Mouse (Mus musculus) forebrain, embryonic 11.5 days (tissue): ENCODE measurements at regions not wholly inside any gene's neighbourhood (a gene's known extent, or its start where the extent isn't known, plus 50 kb on each side); places are given as distances from the start of the nearest gene placed in this dataset.

Experiments used
- ATAC-seq: fragments of 200-750 bp; cut with Nextera tagmentation; replicated peaks from 2 replicates; pipeline ENCODE4 v1.8.0; 2017; ENCODE audit warnings: moderate TSS enrichment; ENCODE audit not compliant: low FRiP score
- DNase-seq: peaks from one replicate; pipeline ENCODE4 v3.0.0-alpha.2; 2017; ENCODE audit warnings: low spot score
- H3K27ac ChIP-seq: fragments of 300-500 bp; sonication (generic); 2 replicates; pipeline ENCODE4 v1.5.1; 2014; ENCODE audit warnings: low read depth, low read length
- H3K27me3 ChIP-seq: fragments of 300-500 bp; sonication (generic); 2 replicates; pipeline ENCODE4 v1.6.1; 2014; ENCODE audit warnings: mild to moderate bottlenecking, low read length, mixed read lengths; ENCODE audit not compliant: control insufficient read depth, insufficient read depth
- H3K36me3 ChIP-seq: fragments of 300-500 bp; sonication (generic); 2 replicates; pipeline ENCODE4 v1.6.1; 2014; ENCODE audit warnings: mild to moderate bottlenecking, low read length, moderate library complexity, mixed read lengths; ENCODE audit not compliant: control insufficient read depth, insufficient read depth
- H3K4me1 ChIP-seq: fragments of 300-500 bp; sonication (generic); replicated peaks from 2 replicates; pipeline ENCODE4 v1.6.1; 2014; ENCODE audit warnings: low read length, mixed read lengths; ENCODE audit not compliant: control insufficient read depth, insufficient read depth
- H3K4me2 ChIP-seq: fragments of 300-500 bp; sonication (generic); 2 replicates; pipeline ENCODE4 v1.6.1; 2014; ENCODE audit warnings: low read depth, mild to moderate bottlenecking, low read length, moderate library complexity, mixed read lengths; ENCODE audit not compliant: severe bottlenecking
- H3K4me3 ChIP-seq: fragments of 300-500 bp; sonication (generic); 2 replicates; pipeline ENCODE4 v1.5.1; 2014; ENCODE audit warnings: low read depth, low read length
- H3K9ac ChIP-seq: fragments of 300-500 bp; sonication (generic); 2 replicates; pipeline ENCODE4 v1.6.1; 2014; ENCODE audit warnings: low read length
- H3K9me3 ChIP-seq: fragments of 300-500 bp; sonication (generic); 2 replicates; pipeline ENCODE4 v1.6.1; 2016; ENCODE audit warnings: low read length, mixed read lengths; ENCODE audit not compliant: control insufficient read depth
- WGBS: fragments of 180-500 bp; shearing (Covaris S2); extraction: QIAGEN DNeasy Blood & Tissue Kit; methylation state at CpG from one replicate; pipeline ENCODE4 v1.1.7; 2014; 5-methylcytosine and 5-hydroxymethylcytosine counted together

DNA sequence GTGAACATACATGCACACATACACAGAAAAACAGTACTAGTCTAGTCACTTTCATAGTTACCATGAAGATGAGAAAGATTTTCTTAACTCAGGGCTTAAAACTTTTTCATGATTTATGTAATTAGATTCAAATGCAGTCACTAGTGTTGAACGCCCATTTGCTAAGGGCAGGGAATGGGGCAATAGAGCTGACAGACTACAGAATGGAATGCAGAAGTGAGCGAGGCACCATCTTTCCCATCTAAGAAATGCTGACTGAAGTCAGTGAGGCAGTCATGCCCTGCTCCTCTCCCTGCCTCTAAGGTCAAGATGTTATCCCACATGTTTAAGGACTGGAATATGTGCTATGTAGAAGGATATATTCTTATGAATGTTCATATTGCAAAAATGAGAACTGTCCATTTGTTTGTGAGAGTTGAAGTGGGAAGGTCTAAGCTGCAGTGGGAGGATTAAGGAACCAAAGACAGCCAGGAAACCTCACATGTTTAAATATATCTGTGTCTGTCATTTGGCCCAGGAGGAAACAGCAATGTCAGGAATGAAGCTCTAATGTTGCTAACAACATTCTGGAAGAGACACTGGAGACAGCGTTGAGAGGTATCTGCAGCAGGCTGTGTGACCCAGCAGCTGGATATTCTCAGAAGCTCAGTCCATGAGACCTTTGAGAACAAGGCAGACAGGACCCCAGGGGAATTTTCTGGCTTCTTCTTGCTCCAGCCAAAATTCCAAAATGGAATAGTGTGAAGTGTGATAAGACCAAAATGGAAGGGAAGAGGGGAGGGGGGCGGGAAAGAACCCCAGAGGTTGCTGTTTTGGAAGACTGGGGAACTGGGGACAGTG, 68.7 kb upstream of the Ralgps2 start:
- no peaks in the 10 kb centered on the region for H3K27me3 ChIP-seq
- no peak for ATAC-seq
- no peak overlapping the region for H3K9ac ChIP-seq
- H3K4me1 ChIP-seq = no peaks in the 10 kb centered on the region
- 83% methylated on average over 4 of the region's 4 CpGs for WGBS
- no peak overlapping the region for H3K27ac ChIP-seq
- DNase-seq = no peak
- no peaks in the 10 kb centered on the region for H3K9me3 ChIP-seq
- H3K4me2 ChIP-seq = no peak overlapping the region
- no peaks in the 10 kb centered on the region for H3K36me3 ChIP-seq
- H3K4me3 ChIP-seq = no peak overlapping the region

DNA sequence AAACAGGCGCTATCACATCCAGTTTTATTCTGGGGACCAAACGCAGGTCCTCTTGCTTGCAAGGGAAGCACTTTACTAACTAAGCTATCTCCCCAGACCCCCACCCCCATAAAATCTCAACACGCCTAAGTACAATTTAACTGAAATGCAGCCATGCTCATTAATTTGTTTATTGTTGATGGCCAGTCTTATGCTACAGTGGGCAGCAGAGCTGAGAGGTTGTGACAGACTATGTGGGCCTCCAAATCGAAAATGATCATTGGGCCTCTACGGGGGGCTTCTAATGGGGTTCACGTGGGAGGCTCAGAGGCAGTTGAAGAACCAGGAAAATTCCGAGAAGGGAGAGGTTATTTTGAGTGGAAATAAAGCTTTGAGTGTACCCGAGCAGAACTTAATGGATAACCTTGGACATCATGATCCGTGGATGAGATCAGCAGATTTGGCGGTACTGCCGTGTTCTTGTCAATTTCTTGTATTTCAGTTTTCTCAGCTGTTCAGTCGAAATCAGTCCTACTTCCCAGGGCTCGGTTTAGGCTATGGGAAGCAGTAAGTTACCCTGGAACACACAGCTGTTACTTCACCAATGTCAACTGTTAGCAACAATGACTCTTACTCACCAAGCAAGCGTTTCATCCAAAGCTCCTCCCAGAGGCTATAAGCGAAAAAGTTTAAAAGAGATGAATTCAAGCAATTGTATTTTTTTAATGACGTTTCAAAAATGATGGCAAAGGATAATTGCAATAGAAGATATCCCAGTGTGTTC, 65.1 kb upstream of the Ralgps2 start:
- 89% methylated on average over 16 of the region's 16 CpGs for WGBS
- Histone ChIP-seq H3K4me2 (no peak overlapping the region), H3K9me3 (no peaks in the 10 kb centered on the region), H3K4me1 (0 out of 2 replicates have a peak, but pooled peaks cover 2% of the 10 kb centered on the region), H3K9ac (no peak overlapping the region), H3K36me3 (no peaks in the 10 kb centered on the region), H3K27ac (no peak overlapping the region), H3K27me3 (no peaks in the 10 kb centered on the region), H3K4me3 (no peak overlapping the region)
- ATAC-seq (no peak), DNase-seq (no peak)

DNA sequence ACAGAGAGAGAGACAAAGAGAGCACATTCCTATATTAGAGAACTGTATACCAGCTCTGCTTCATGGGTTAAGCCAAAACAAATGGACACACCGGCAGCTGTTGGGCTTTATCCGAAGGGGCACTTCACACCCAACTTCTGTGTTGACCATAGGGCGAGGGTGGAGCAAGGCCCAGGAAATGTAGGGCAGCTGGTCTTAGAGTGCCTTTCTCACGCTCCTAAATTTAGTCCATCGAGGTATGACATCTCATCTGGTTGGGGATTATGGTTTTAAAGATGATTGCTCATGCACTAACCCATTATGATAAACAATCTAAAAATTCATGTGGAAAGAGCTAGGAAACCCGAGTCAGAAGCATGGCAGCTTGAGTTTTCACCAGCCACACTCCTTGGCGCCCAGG, 63.6 kb upstream of the Ralgps2 start:
- ATAC-seq = no peak

DNA sequence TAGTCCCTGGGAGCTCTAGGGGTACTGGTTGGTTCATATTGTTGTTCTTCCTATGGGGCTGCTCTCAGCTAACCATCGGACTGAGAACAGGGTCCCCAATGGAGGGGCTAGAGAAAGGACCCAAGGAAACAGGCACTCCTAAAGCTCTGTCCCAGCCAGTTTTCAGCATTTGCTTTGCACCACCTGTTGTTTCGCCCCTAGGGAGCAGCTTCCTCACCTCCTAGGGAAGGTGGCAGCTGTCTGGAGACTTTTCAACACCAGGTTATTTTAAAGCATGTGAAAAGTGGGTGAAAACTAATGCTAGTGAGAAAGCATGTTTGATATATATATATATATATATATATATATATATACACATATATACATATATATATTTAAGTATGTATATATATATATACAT, 62.8 kb upstream of the Ralgps2 start:
- no peak for DNase-seq
- Histone ChIP-seq H3K27me3 (no peaks in the 10 kb centered on the region), H3K4me1 (0 out of 2 replicates have a peak, but pooled peaks cover 2% of the 10 kb centered on the region), H3K27ac (no peak overlapping the region), H3K4me3 (no peak overlapping the region), H3K9ac (no peak overlapping the region), H3K9me3 (no peaks in the 10 kb centered on the region), H3K36me3 (no peaks in the 10 kb centered on the region), H3K4me2 (no peak overlapping the region)
- ATAC-seq = no peak
- WGBS = 88% methylated on average over 2 of the region's 2 CpGs

More for the DNA sequence above, 63.6 kb upstream of the Ralgps2 start:
- Histone ChIP-seq H3K4me1 (0 out of 2 replicates have a peak, but pooled peaks cover 2% of the 10 kb centered on the region), H3K4me3 (no peak overlapping the region), H3K4me2 (no peak overlapping the region), H3K36me3 (no peaks in the 10 kb centered on the region), H3K9ac (no peak overlapping the region), H3K9me3 (no peaks in the 10 kb centered on the region), H3K27ac (no peak overlapping the region), H3K27me3 (no peaks in the 10 kb centered on the region)
- WGBS = 89% methylated on average over 7 of the region's 7 CpGs
- no peak for DNase-seq

DNA sequence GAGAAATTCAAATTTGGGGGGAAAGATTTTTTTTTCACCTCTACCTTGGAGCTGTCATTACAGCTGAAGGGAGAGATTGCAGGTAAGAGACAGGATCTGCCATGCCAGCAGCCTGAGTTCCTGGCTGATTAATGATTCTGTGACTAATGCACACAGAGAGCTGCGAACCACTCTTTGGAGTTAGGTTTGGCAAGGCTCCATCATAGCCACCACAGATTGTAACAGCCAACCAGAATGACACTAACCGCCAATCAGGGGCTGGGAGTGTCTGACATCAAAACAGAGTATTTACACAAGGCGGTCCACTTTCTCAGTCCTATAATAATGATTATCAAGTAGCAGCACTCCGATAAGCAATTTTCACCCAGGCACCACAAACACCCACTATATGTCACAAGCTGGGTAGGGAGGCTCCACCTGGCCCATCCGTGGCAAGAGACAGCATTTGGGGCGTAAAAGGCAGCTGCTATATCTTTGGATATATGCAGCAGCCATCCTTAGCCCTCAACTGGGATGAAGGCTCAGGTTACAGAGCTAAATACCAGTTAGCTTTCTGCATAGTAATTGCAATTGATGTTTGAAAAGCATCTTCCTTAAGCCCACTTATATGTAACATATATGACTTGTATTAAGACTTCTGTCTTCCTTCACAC, 61.7 kb upstream of the Ralgps2 start:
- ATAC-seq (no peak), DNase-seq (no peak)
- no peaks in the 10 kb centered on the region for H3K9me3 ChIP-seq
- no peak overlapping the region for H3K9ac ChIP-seq
- WGBS = 90% methylated on average over 6 of the region's 6 CpGs
- H3K36me3 ChIP-seq = no peaks in the 10 kb centered on the region
- no peak overlapping the region for H3K4me3 ChIP-seq
- H3K4me1 ChIP-seq = peaks cover 2% of the 10 kb centered on the region; the same call in 1 of the 2 replicates
- no peaks in the 10 kb centered on the region for H3K27me3 ChIP-seq
- no peak overlapping the region for H3K27ac ChIP-seq
- no peak overlapping the region for H3K4me2 ChIP-seq

GRCm38 (mm10) chr1:156999947-157000346, 60.5 kb upstream of the Ralgps2 start:
- H3K27ac ChIP-seq = no peak overlapping the region
- peaks cover 2% of the 10 kb centered on the region; the same call in 1 of the 2 replicates for H3K4me1 ChIP-seq
- no peaks in the 10 kb centered on the region for H3K36me3 ChIP-seq
- H3K9me3 ChIP-seq = no peaks in the 10 kb centered on the region
- no peak overlapping the region for H3K4me2 ChIP-seq
- H3K4me3 ChIP-seq = no peak overlapping the region
- H3K9ac ChIP-seq = no peak overlapping the region
- no peak for DNase-seq
- ATAC-seq = no peak
- H3K27me3 ChIP-seq = no peaks in the 10 kb centered on the region
- 61% methylated on average over 8 of the region's 8 CpGs for WGBS

DNA sequence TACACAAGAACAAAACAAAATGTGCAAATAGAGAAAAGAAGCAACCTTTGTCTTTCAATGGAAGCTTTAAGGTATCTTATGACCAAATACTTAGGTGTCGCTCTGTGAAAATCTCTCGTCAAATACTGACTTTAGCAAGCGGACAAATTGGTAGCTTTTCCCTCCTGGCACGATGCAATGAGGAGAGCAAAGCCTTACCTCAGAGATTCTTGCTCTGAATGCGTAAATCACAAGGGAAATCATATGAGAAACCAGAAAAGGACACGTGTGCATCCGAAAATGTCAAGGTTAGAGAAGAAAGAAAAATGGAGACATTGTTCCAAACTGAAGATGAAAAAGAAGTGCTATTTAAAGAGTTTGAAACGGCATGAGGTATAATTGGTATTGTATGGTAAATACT, 59.8 kb upstream of the Ralgps2 start:
- Histone ChIP-seq H3K36me3 (no peaks in the 10 kb centered on the region), H3K27me3 (no peaks in the 10 kb centered on the region), H3K27ac (no peak overlapping the region), H3K4me3 (no peak overlapping the region), H3K4me1 (peaks cover 2% of the 10 kb centered on the region; the same call in 1 of the 2 replicates), H3K9ac (no peak overlapping the region), H3K4me2 (no peak overlapping the region), H3K9me3 (no peaks in the 10 kb centered on the region)
- 91% methylated on average over 8 of the region's 8 CpGs for WGBS
- DNase-seq (no peak), ATAC-seq (no peak)

DNA sequence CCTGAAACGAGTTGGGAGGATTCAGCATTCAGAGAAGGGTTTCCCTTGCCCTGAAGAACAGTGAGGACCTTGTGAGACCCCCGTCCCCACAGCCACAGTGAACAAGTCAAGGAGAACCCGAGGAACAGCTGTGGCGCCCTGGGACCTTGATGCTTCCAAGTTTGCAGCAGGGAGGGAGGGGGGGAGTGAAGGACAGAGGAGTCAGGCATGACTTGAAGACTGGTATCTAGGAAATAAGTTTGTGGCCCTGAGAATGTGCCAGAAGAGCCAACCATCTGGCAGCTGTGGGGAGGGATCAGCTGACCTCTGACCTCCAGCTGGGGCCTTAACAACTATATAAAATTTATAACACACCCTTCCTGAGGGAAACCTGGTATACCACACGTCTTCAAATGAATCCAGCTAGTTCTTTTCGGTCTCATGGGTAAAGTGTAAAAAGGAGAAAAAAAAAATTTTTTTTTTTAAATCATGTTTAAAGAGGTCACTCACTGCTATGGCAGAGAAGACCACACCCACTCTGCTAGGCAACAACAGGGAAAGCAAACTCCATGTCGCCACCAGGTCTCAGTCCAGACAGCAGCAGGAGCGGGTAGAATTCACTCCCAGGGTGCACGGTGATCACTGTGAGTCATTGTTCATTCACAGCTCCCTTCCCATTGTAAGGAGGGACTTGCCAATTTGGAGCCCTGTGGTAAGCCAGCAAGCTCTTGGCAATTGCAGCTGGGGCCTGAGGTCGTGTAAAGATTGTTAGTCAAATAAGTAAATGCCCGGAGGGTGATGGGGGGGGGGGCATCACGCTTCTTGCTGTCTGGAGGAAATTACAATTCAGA, 58.3 kb upstream of the Ralgps2 start:
- Histone ChIP-seq H3K36me3 (no peaks in the 10 kb centered on the region), H3K27ac (peak overlapping the region; percentile 64; the same call in 1 of the 2 replicates), H3K9ac (no peak overlapping the region), H3K9me3 (no peaks in the 10 kb centered on the region), H3K4me3 (no peak overlapping the region), H3K4me2 (no peak overlapping the region), H3K4me1 (peaks cover 2% of the 10 kb centered on the region; the same call in 1 of the 2 replicates), H3K27me3 (no peaks in the 10 kb centered on the region)
- DNase-seq (peak; percentile 71), ATAC-seq (peak; percentile 87)
- 35% methylated on average over 12 of the region's 12 CpGs for whole genome bisulfite sequencing
